Comparison of ENCODE assay signal across 9 mouse cellular contexts in genomic region chr10:81318589-81319329, GRCm38 (mm10). TPM values are rescaled to one million over a fixed set of nuclear protein-coding genes. Genes with fewer than 3 reads are reported as not detected.
DNase-seq lines count a peak whose midpoint lies in the region; ATAC-seq lines count a peak whose summit lies in the region.
"Had no signal": no experiment of that assay in that cellular context is flagged by ENCODE, and none has a peak within 500 bp of the region (broad histone marks: within the 10 kb centered on the region; RNA-seq: fewer than 3 reads in every experiment).

No protein-coding gene starts in this region.

- H3K4me1 ChIP-seq in embryonic facial prominence, embryonic 11.5 days (ENCODE audit: control insufficient read depth, insufficient read depth, low read length), result peaks cover 6% of the 10 kb centered on the region

- H3K27ac ChIP-seq in embryonic facial prominence, embryonic 11.5 days (replicated peaks; ENCODE audit: low read depth, low read length), result no peak overlapping the region

- intact Hi-C loops in gastrocnemius, postnatal 36 days (cut with DNase I), result no loop called here

- H3K9me3 ChIP-seq in embryonic facial prominence, embryonic 11.5 days (replicated peaks; ENCODE audit: control insufficient read depth, low read length), result no peaks in the 10 kb centered on the region

- WGBS in embryonic facial prominence, embryonic 11.5 days, result 93% methylated on average over 13 of the region's 13 CpGs

- H3K9ac ChIP-seq in embryonic facial prominence, embryonic 11.5 days (replicated peaks; ENCODE audit: low read length), result no peak overlapping the region; the same call in 1 of the 2 replicates

- no peaks in the 10 kb centered on the region for H3K27me3 ChIP-seq in embryonic facial prominence, embryonic 11.5 days (ENCODE audit: control insufficient read depth, insufficient read depth, low read length)

- H3K4me2 ChIP-seq in embryonic facial prominence, embryonic 11.5 days (ENCODE audit: low read depth, low read length), result no peak overlapping the region

- no peak for ATAC-seq in embryonic facial prominence, embryonic 11.5 days (replicated peaks; ENCODE audit: insufficient number of reproducible peaks, low FRiP score, low TSS enrichment, low read depth)
- ATAC-seq in megakaryocyte-erythroid progenitor cell, adult 5-6 weeks (replicated peaks; ENCODE audit: low FRiP score, low TSS enrichment, poor library complexity, severe bottlenecking), result no peak

- peaks cover 7% of the 10 kb centered on the region for H3K36me3 ChIP-seq in embryonic facial prominence, embryonic 11.5 days (replicated peaks; ENCODE audit: control insufficient read depth, insufficient read depth, low read depth, low read length)

- peak overlapping the region; percentile 96; the same call in 1 of the 2 replicates for H3K4me3 ChIP-seq in embryonic facial prominence, embryonic 11.5 days (ENCODE audit: low read depth, low read length)

- peak; percentile 53 to 57 for DNase-seq in cerebellum, adult 18-20 months
- DNase-seq in cerebellum, adult 11 months, result no peak
- peak; percentile 52 for DNase-seq in 3T3-L1 (ENCODE audit: low read depth, low spot score)
- no peak for DNase-seq in embryonic facial prominence, embryonic 11.5 days (ENCODE audit: low spot score)
- peak; percentile 48 for DNase-seq in kidney, adult 9 months
- DNase-seq in lung, postnatal 4 days, result peak; percentile 47 to 63
- no peak for DNase-seq in gastrocnemius, postnatal 36 days

RNA-seq across cellular contexts. Expression of gene Cactin, which starts 2.1 kb away (rescaled TPM):
- polyA plus RNA-seq in embryonic facial prominence, embryonic 11.5 days (2014; fragmentation: Nextera tagmentation; extraction: Ambion mirVana), result 30.1 and 30.5 TPM in 2 replicates
- total RNA-seq in megakaryocyte-erythroid progenitor cell, adult 5-6 weeks (2014; fragmentation: Nextera tagmentation), result 26.4 and 46.2 TPM in 2 replicates
- total RNA-seq in megakaryocyte-erythroid progenitor cell, adult 5-6 weeks (2017), result 30.4 and 33.4 TPM in 2 replicates
- 10 to 100 TPM in 1 of 2 experiments, 1 to 10 TPM in 1; 7.6 to 10.2 TPM for total RNA-seq in gastrocnemius, postnatal 36 days (2021)

RNA-seq across cellular contexts. Expression of gene Tbxa2r, which starts 9.8 kb away (rescaled TPM):
- 1.4 and 2.1 TPM in 2 replicates for polyA plus RNA-seq in embryonic facial prominence, embryonic 11.5 days (2014; fragmentation: Nextera tagmentation; extraction: Ambion mirVana)
- 0.66 and 2.3 TPM in 2 replicates for total RNA-seq in megakaryocyte-erythroid progenitor cell, adult 5-6 weeks (2014; fragmentation: Nextera tagmentation)
- 0.52 TPM in 1 of 2 replicates, not detected in the other for total RNA-seq in megakaryocyte-erythroid progenitor cell, adult 5-6 weeks (2017)
- under 1 TPM; 0.87 to 0.99 TPM for total RNA-seq in gastrocnemius, postnatal 36 days (2021)

RNA-seq across cellular contexts. Expression of gene Gipc3, which starts 24.3 kb away (rescaled TPM):
- polyA plus RNA-seq in embryonic facial prominence, embryonic 11.5 days (2014; fragmentation: Nextera tagmentation; extraction: Ambion mirVana), result not detected in 2 replicates
- not detected in 2 replicates for total RNA-seq in megakaryocyte-erythroid progenitor cell, adult 5-6 weeks (2014; fragmentation: Nextera tagmentation)
- not detected in 2 replicates for total RNA-seq in megakaryocyte-erythroid progenitor cell, adult 5-6 weeks (2017)
- 1 to 10 TPM; 1.1 to 1.3 TPM for total RNA-seq in gastrocnemius, postnatal 36 days (2021)
- total RNA-seq: common myeloid progenitor, adult 5-6 weeks had no signal

RNA-seq across cellular contexts. Expression of gene Pip5k1c, which starts 26.0 kb away (rescaled TPM):
- 41.5 and 46.6 TPM in 2 replicates for polyA plus RNA-seq in embryonic facial prominence, embryonic 11.5 days (2014; fragmentation: Nextera tagmentation; extraction: Ambion mirVana)
- 40.4 and 51.0 TPM in 2 replicates for total RNA-seq in megakaryocyte-erythroid progenitor cell, adult 5-6 weeks (2014; fragmentation: Nextera tagmentation)
- total RNA-seq in megakaryocyte-erythroid progenitor cell, adult 5-6 weeks (2017), result 17.3 and 26.2 TPM in 2 replicates
- total RNA-seq in gastrocnemius, postnatal 36 days (2021), result 10 to 100 TPM; 21.4 to 23.2 TPM

RNA-seq across cellular contexts. Expression of gene Tjp3, which starts 27.4 kb away (rescaled TPM):
- polyA plus RNA-seq in embryonic facial prominence, embryonic 11.5 days (2014; fragmentation: Nextera tagmentation; extraction: Ambion mirVana), result 2.5 and 3.3 TPM in 2 replicates
- 0.81 and 7.3 TPM in 2 replicates for total RNA-seq in megakaryocyte-erythroid progenitor cell, adult 5-6 weeks (2014; fragmentation: Nextera tagmentation)
- total RNA-seq in megakaryocyte-erythroid progenitor cell, adult 5-6 weeks (2017), result 1.3 and 2.5 TPM in 2 replicates
- total RNA-seq in gastrocnemius, postnatal 36 days (2021), result not detected

Comparison
In these comparisons a context has a peak if more than half of its experiments do, and no peak if none do; other contexts are left out.
1. DNase-seq: peak in cerebellum, adult 18-20 months (2 of 2), 3T3-L1 (single experiment), kidney, adult 9 months (single experiment) and lung, postnatal 4 days (2 of 2); none in cerebellum, adult 11 months (single experiment), embryonic facial prominence, embryonic 11.5 days (single experiment) and gastrocnemius, postnatal 36 days (0 of 2).